Mouse (Mus musculus): ENCODE measurements around the gene E330034G19Rik.
"Not testable (repeated sequence)": the region's sequence is repeated elsewhere in the genome, so short reads cannot be mapped to it uniquely, and the experiment has no call there.

E330034G19Rik gene

DNA sequence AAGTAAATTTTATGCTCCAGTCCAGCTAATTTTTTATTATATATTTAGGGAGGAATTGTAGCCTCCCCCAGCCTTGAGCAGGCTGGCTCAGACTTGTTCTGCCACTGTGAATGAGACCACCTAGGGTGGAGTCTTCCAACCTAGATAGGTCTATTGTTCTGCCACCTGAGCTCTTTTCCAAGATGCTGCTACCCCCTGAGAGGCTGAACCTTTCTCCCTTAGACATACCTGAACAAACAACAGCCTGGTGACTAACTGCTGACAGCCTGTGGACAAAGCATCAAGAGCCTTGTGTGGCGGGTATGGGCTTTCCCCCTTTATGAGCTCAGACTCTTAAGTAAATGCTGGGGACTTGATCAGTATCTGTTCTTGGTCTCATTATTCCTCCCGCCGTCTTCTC, 54.0 kb downstream of the E330034G19Rik start:
- DNase-seq (ENCODE audit: low spot score in 2 of 2), result not testable (repeated sequence)

GRCm38 (mm10) chr14:24358295-24358951, 65.4 kb downstream of the E330034G19Rik start:
- DNase-seq (ENCODE audit: low spot score in 2 of 2), result peak in 1 of 2 experiments; percentile 8

All from frontal cortex, postnatal 25 days (tissue).